In the genomic region with DNA sequence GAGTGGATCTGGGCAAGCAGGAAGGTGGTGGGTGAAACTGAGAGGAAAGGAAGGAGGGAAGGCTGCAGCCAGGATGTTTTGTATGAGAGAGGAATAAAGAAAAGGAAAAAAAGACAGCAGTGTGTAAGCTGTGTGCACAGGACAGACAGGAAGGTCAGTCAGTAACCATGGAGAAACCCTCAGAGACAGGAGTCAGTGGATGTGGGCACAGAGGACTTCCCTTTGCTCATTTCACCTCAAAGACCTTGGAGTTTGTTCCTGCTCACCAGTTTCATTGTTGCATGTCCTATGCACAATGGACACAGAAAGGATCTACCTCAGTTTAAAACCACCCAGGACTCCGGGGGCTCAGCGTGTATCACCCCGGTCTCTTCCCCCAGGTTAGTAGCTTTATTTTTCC, we compare ENCODE assay signal across 20 mouse cellular contexts. TPM values are rescaled to one million over a fixed set of nuclear protein-coding genes. Genes with fewer than 3 reads are reported as not detected.
"Had no signal": no experiment of that assay in that cellular context is flagged by ENCODE, and none has a peak within 500 bp of the region (broad histone marks: within the 10 kb centered on the region; RNA-seq: fewer than 3 reads in every experiment).

No protein-coding gene starts in this region.

- H3K9ac ChIP-seq: lung, embryonic 14.5 days; midbrain, embryonic 13.5 days; midbrain, embryonic 15.5 days; neural tube, embryonic 12.5 days; stomach, embryonic 15.5 days had no signal

- H3K4me3 ChIP-seq: midbrain, embryonic 10.5 days; midbrain, embryonic 13.5 days; midbrain, embryonic 15.5 days; neural tube, embryonic 12.5 days; stomach, embryonic 15.5 days had no signal

- H3K27ac ChIP-seq: midbrain, embryonic 10.5 days; midbrain, embryonic 13.5 days; midbrain, embryonic 15.5 days; neural tube, embryonic 12.5 days; stomach, embryonic 15.5 days; stomach, postnatal 0 days had no signal

- H3K9me3 ChIP-seq: midbrain, embryonic 10.5 days; midbrain, embryonic 13.5 days; neural tube, embryonic 12.5 days; stomach, embryonic 15.5 days had no signal

- ATAC-seq: midbrain, embryonic 13.5 days; midbrain, embryonic 15.5 days had no signal

- H3K27me3 ChIP-seq: midbrain, embryonic 13.5 days; midbrain, embryonic 15.5 days; neural tube, embryonic 12.5 days; stomach, embryonic 15.5 days had no signal

- DNase-seq: lung, adult 18-20 months; lung, embryonic 14.5 days; lung, postnatal 10 days; lung, postnatal 4 days; right cerebral cortex, postnatal 14 days; thymus, adult 2 months; thymus, postnatal 25 days; thymus, postnatal 4 days had no signal

- H3K4me1 ChIP-seq: midbrain, embryonic 10.5 days; midbrain, embryonic 13.5 days; midbrain, embryonic 15.5 days; neural tube, embryonic 12.5 days; stomach, embryonic 15.5 days had no signal

- H3K36me3 ChIP-seq: midbrain, embryonic 10.5 days; midbrain, embryonic 13.5 days; midbrain, embryonic 15.5 days; neural tube, embryonic 12.5 days; stomach, embryonic 15.5 days had no signal

- H3K4me2 ChIP-seq: lung, embryonic 14.5 days; midbrain, embryonic 13.5 days; midbrain, embryonic 15.5 days; neural tube, embryonic 12.5 days; stomach, embryonic 15.5 days had no signal

RNA-seq across cellular contexts. Expression of gene Clec2e, which starts 15.5 kb away (rescaled TPM):
- total RNA-seq: megakaryocyte-erythroid progenitor cell, adult 5-6 weeks; midbrain, postnatal 0 days had no signal
- polyA plus RNA-seq: lung, embryonic 14.5 days; lung, embryonic 16.5 days; midbrain, embryonic 10.5 days; midbrain, embryonic 13.5 days; midbrain, embryonic 15.5 days; midbrain, postnatal 0 days; neural tube, embryonic 12.5 days; neural tube, embryonic 14.5 days; spleen, adult 2 months; testis, adult 2 months had no signal
